Mouse (Mus musculus) neural tube, embryonic 11.5 days (tissue): ENCODE measurements at regions not wholly inside any gene's neighbourhood (a gene's known extent, or its start where the extent isn't known, plus 50 kb on each side); places are given as distances from the start of the nearest gene placed in this dataset.

Source experiments
- ATAC-seq: fragments of 200-750 bp; cut with Nextera tagmentation; 2 replicates; pipeline ENCODE4 v1.8.0; 2017; ENCODE audit warnings: moderate number of reproducible peaks, mild to moderate bottlenecking, moderate TSS enrichment, moderate library complexity; ENCODE audit not compliant: insufficient read depth, low FRiP score, low TSS enrichment
- DNase-seq: peaks from one replicate; pipeline ENCODE4 v3.0.0-alpha.2; 2015; ENCODE audit warnings: low spot score
- H3K27ac ChIP-seq: fragments of 300-500 bp; sonication (generic); 2 replicates; pipeline ENCODE4 v1.5.1; 2014; ENCODE audit warnings: low read depth, mild to moderate bottlenecking, low read length
- H3K27me3 ChIP-seq: fragments of 300-500 bp; sonication (generic); 2 replicates; pipeline ENCODE4 v1.6.1; 2014; ENCODE audit warnings: mild to moderate bottlenecking, low read length, mixed read lengths; ENCODE audit not compliant: control insufficient read depth, insufficient read depth
- H3K36me3 ChIP-seq: fragments of 300-500 bp; sonication (generic); 2 replicates; pipeline ENCODE4 v1.6.1; 2014; ENCODE audit warnings: mild to moderate bottlenecking, low read length, moderate library complexity, mixed read lengths; ENCODE audit not compliant: control insufficient read depth, insufficient read depth
- H3K4me1 ChIP-seq: fragments of 300-500 bp; sonication (generic); 2 replicates; pipeline ENCODE4 v1.6.1; 2014; ENCODE audit warnings: low read length, mixed read lengths; ENCODE audit not compliant: control insufficient read depth, insufficient read depth
- H3K4me2 ChIP-seq: fragments of 300-500 bp; sonication (generic); 2 replicates; pipeline ENCODE4 v1.6.1; 2014; ENCODE audit warnings: low read depth, mild to moderate bottlenecking, moderate library complexity
- H3K4me3 ChIP-seq: fragments of 300-500 bp; sonication (generic); 2 replicates; pipeline ENCODE4 v1.5.1; 2014; ENCODE audit warnings: low read depth, low read length
- H3K9ac ChIP-seq: fragments of 300-500 bp; sonication (generic); 2 replicates; pipeline ENCODE4 v1.6.1; 2014; ENCODE audit warnings: mild to moderate bottlenecking, low read length
- H3K9me3 ChIP-seq: fragments of 300-500 bp; sonication (generic); 2 replicates; pipeline ENCODE4 v1.6.1; 2016; ENCODE audit warnings: low read length; ENCODE audit not compliant: control insufficient read depth
- WGBS: fragments of 180-500 bp; shearing (Covaris S2); extraction: QIAGEN DNeasy Blood & Tissue Kit; methylation state at CpG from one replicate; pipeline ENCODE4 v1.1.7; 2014; 5-methylcytosine and 5-hydroxymethylcytosine counted together

GRCm38 (mm10) chr13:97647486-97647885 lies 112.9 kb downstream of the Gm10260 start:
- DNase-seq: no peak
- no peaks in the 10 kb centered on the region for H3K36me3 ChIP-seq
- ATAC-seq: no peak
- H3K27ac ChIP-seq: no peak overlapping the region
- no peak overlapping the region for H3K9ac ChIP-seq
- H3K9me3 ChIP-seq: no peaks in the 10 kb centered on the region; the same call in 1 of the 2 replicates
- WGBS: 78% methylated on average over 4 of the region's 4 CpGs
- no peak overlapping the region for H3K4me2 ChIP-seq
- H3K27me3 ChIP-seq: no peaks in the 10 kb centered on the region
- no peak overlapping the region for H3K4me3 ChIP-seq
- H3K4me1 ChIP-seq: no peaks in the 10 kb centered on the region

- no peak for ATAC-seq
- no peak overlapping the region for H3K9ac ChIP-seq
- H3K36me3 ChIP-seq: no peaks in the 10 kb centered on the region
- H3K4me3 ChIP-seq: no peak overlapping the region
- H3K9me3 ChIP-seq: no peaks in the 10 kb centered on the region
- no peak for DNase-seq
- no peaks in the 10 kb centered on the region for H3K4me1 ChIP-seq
- no peak overlapping the region for H3K4me2 ChIP-seq
- no peak overlapping the region for H3K27ac ChIP-seq
- no peaks in the 10 kb centered on the region for H3K27me3 ChIP-seq
- WGBS: 91% methylated on average over 7 of the region's 7 CpGs
These were observed 114.4 kb downstream of the Gm10260 start for GRCm38 (mm10) chr13:97646021-97646385.

GRCm38 (mm10) chr13:97645107-97646020 lies 115.1 kb downstream of the Gm10260 start:
- Histone ChIP-seq H3K27me3 (no peaks in the 10 kb centered on the region), H3K4me1 (no peaks in the 10 kb centered on the region), H3K4me2 (no peak overlapping the region), H3K4me3 (no peak overlapping the region), H3K9me3 (no peaks in the 10 kb centered on the region), H3K36me3 (no peaks in the 10 kb centered on the region), H3K27ac (no peak overlapping the region), H3K9ac (no peak overlapping the region)
- no peak for DNase-seq
- 78% methylated on average over 15 of the region's 15 CpGs for WGBS
- ATAC-seq: no peak

- Histone ChIP-seq H3K9me3 (no peaks in the 10 kb centered on the region), H3K4me3 (no peak overlapping the region), H3K36me3 (no peaks in the 10 kb centered on the region), H3K27ac (no peak overlapping the region), H3K4me1 (no peaks in the 10 kb centered on the region), H3K4me2 (no peak overlapping the region), H3K27me3 (no peaks in the 10 kb centered on the region), H3K9ac (no peak overlapping the region)
- WGBS: 87% methylated on average over 3 of the region's 3 CpGs
- DNase-seq (no peak), ATAC-seq (no peak)
These were observed 120.2 kb downstream of the Gm10260 start for GRCm38 (mm10) chr13:97640236-97640635.

- H3K36me3 ChIP-seq: no peaks in the 10 kb centered on the region
- ATAC-seq (no peak), DNase-seq (no peak)
- WGBS: 74% methylated on average over 3 of the region's 3 CpGs
- H3K4me2 ChIP-seq: no peak overlapping the region
- no peaks in the 10 kb centered on the region for H3K9me3 ChIP-seq
- H3K4me1 ChIP-seq: no peaks in the 10 kb centered on the region
- H3K9ac ChIP-seq: no peak overlapping the region
- H3K4me3 ChIP-seq: no peak overlapping the region
- no peak overlapping the region for H3K27ac ChIP-seq
- no peaks in the 10 kb centered on the region for H3K27me3 ChIP-seq
These were observed 120.8 kb downstream of the Gm10260 start for GRCm38 (mm10) chr13:97639656-97640055.

GRCm38 (mm10) chr13:97638457-97639088 lies 121.9 kb downstream of the Gm10260 start:
- peak; percentile 12 for DNase-seq
- Histone ChIP-seq H3K27me3 (no peaks in the 10 kb centered on the region), H3K27ac (no peak overlapping the region), H3K4me2 (no peak overlapping the region), H3K36me3 (no peaks in the 10 kb centered on the region), H3K9me3 (no peaks in the 10 kb centered on the region), H3K9ac (no peak overlapping the region), H3K4me1 (no peaks in the 10 kb centered on the region), H3K4me3 (no peak overlapping the region)
- 86% methylated on average over 5 of the region's 5 CpGs for WGBS
- no peak for ATAC-seq

GRCm38 (mm10) chr13:97637506-97637905 lies 122.9 kb downstream of the Gm10260 start:
- Histone ChIP-seq H3K9me3 (no peaks in the 10 kb centered on the region), H3K4me2 (no peak overlapping the region), H3K4me1 (no peaks in the 10 kb centered on the region), H3K27me3 (no peaks in the 10 kb centered on the region), H3K27ac (no peak overlapping the region), H3K4me3 (no peak overlapping the region), H3K36me3 (no peaks in the 10 kb centered on the region), H3K9ac (no peak overlapping the region)
- WGBS: 90% methylated on average over 6 of the region's 6 CpGs
- no peak for DNase-seq
- no peak for ATAC-seq

- Histone ChIP-seq H3K4me3 (no peak overlapping the region), H3K27me3 (no peaks in the 10 kb centered on the region), H3K4me2 (no peak overlapping the region), H3K27ac (no peak overlapping the region), H3K36me3 (no peaks in the 10 kb centered on the region), H3K9ac (no peak overlapping the region), H3K4me1 (no peaks in the 10 kb centered on the region), H3K9me3 (no peaks in the 10 kb centered on the region)
- ATAC-seq (no peak), DNase-seq (no peak)
- 82% methylated on average over 8 of the region's 8 CpGs for WGBS
These were observed 126.2 kb downstream of the Gm10260 start for GRCm38 (mm10) chr13:97634041-97634788.
